Mouse (Mus musculus) MEL (cell line): ENCODE results near the gene Sptbn4. TPM values are rescaled to one million over a fixed set of nuclear protein-coding genes. Genes with fewer than 3 reads are reported as not detected.

ENCODE experiments used
- DNase-seq: peaks from one replicate; pipeline ENCODE4 v3.0.0; 2011; ENCODE audit warnings: low read depth, low spot score
- H3K27ac ChIP-seq: 2 replicates; pipeline ENCODE4 v1.5.1; 2012; ENCODE audit warnings: low read depth, mild to moderate bottlenecking, control low read depth, low read length, moderate library complexity; ENCODE audit not compliant: control insufficient read depth
- H3K27me3 ChIP-seq, 2 experiments: fragments of 150-350 bp in 1 of 2; sonication (generic) in 1 of 2; 2 replicates each; pipeline ENCODE4 v1.6.1; 2012; ENCODE audit warnings: low read length in 2 of 2, mild to moderate bottlenecking in 2 of 2, improper control_type of control experiment in 1 of 2, moderate library complexity in 1 of 2; ENCODE audit not compliant: insufficient read depth in 2 of 2, control insufficient read depth in 1 of 2
- H3K36me3 ChIP-seq, 2 experiments: 2 replicates each; pipeline ENCODE4 v1.6.1; 2012 to 2014; ENCODE audit warnings: low read length in 2 of 2, improper control_type of control experiment in 1 of 2, inconsistent platforms in 1 of 2, mild to moderate bottlenecking in 1 of 2; ENCODE audit not compliant: insufficient read depth in 2 of 2, control insufficient read depth in 1 of 2
- H3K4me1 ChIP-seq, 2 experiments: fragments of 150-350 bp in 1 of 2; sonication (generic) in 1 of 2; 2 replicates each; pipeline ENCODE4 v1.6.1; 2012; ENCODE audit warnings: low read length in 2 of 2, improper control_type of control experiment in 1 of 2, mild to moderate bottlenecking in 1 of 2; ENCODE audit not compliant: insufficient read depth in 2 of 2, control insufficient read depth in 1 of 2
- H3K4me3 ChIP-seq, 2 experiments: fragments of 150-350 bp in 1 of 2; sonication (generic) in 1 of 2; 2 replicates each; pipeline ENCODE4 v1.5.1; 2012; ENCODE audit warnings: low read depth in 2 of 2, low read length in 2 of 2, mild to moderate bottlenecking in 2 of 2, moderate library complexity in 2 of 2, control low read depth in 1 of 2, improper control_type of control experiment in 1 of 2; ENCODE audit not compliant: control insufficient read depth in 1 of 2, insufficient read depth in 1 of 2
- H3K79me2 ChIP-seq: 2 replicates; pipeline ENCODE4 v1.6.1; 2012; ENCODE audit warnings: mild to moderate bottlenecking, low read length, moderate library complexity; ENCODE audit not compliant: control insufficient read depth, poor library complexity, insufficient read depth
- H3K9ac ChIP-seq: 2 replicates; pipeline ENCODE4 v1.6.1; 2012; ENCODE audit warnings: low read depth, mild to moderate bottlenecking, control low read depth, low read length, moderate library complexity; ENCODE audit not compliant: control insufficient read depth, poor library complexity, severe bottlenecking
- H3K9me3 ChIP-seq: fragments of 150-350 bp; sonication (generic); replicated peaks from 2 replicates; pipeline ENCODE4 v1.6.1; 2012; ENCODE audit warnings: mild to moderate bottlenecking, low read length, improper control_type of control experiment, moderate library complexity; ENCODE audit not compliant: insufficient read depth
- BHLHE40 ChIP-seq: IDR thresholded peaks from 2 replicates; pipeline ENCODE4 v1.6.1; 2012; ENCODE audit warnings: low read depth, mild to moderate bottlenecking, inconsistent platforms, low read length, improper control_type of control experiment, borderline replicate concordance
- CHD2 ChIP-seq: IDR thresholded peaks from 2 replicates; pipeline ENCODE4 v1.6.1; 2011; ENCODE audit warnings: low read length, improper control_type of control experiment
- E2F4 ChIP-seq: IDR thresholded peaks from 2 replicates; pipeline ENCODE4 v1.6.1; 2011; ENCODE audit warnings: low read depth, low read length, improper control_type of control experiment, borderline replicate concordance
- EP300 ChIP-seq, 2 experiments: IDR thresholded peaks; 2 replicates each; pipeline ENCODE4 v1.6.1; 2011; ENCODE audit warnings: improper control_type of control experiment in 2 of 2, low read length in 2 of 2, low read depth in 1 of 2, mild to moderate bottlenecking in 1 of 2
- ETS1 ChIP-seq: IDR thresholded peaks from 2 replicates; pipeline ENCODE4 v1.6.1; 2012; ENCODE audit warnings: low read depth, mild to moderate bottlenecking, inconsistent platforms, low read length, improper control_type of control experiment, moderate library complexity
- KAT2A ChIP-seq: conservative IDR thresholded peaks from 2 replicates; pipeline ENCODE4 v1.6.1; 2012; ENCODE audit warnings: low read depth, low read length, improper control_type of control experiment, inconsistent platforms
- MAFK ChIP-seq: IDR thresholded peaks from 2 replicates; pipeline ENCODE4 v1.6.1; 2011; ENCODE audit warnings: low read depth, mild to moderate bottlenecking, low read length, improper control_type of control experiment, borderline replicate concordance
- MAZ ChIP-seq: IDR thresholded peaks from 2 replicates; pipeline ENCODE4 v1.6.1; 2012; ENCODE audit warnings: low read depth, mild to moderate bottlenecking, inconsistent platforms, low read length, improper control_type of control experiment
- MYB ChIP-seq: IDR thresholded peaks from 2 replicates; pipeline ENCODE4 v1.6.1; 2011; ENCODE audit warnings: mild to moderate bottlenecking, low read depth, low read length, improper control_type of control experiment
- POLR2AphosphoS2 ChIP-seq: IDR thresholded peaks from 2 replicates; pipeline ENCODE4 v1.6.1; 2011; ENCODE audit warnings: low read length, improper control_type of control experiment
- POLR2AphosphoS5 ChIP-seq: IDR thresholded peaks from 2 replicates; pipeline ENCODE4 v1.6.1; 2012; ENCODE audit warnings: low read depth, borderline replicate concordance, mild to moderate bottlenecking, inconsistent platforms, low read length, moderate library complexity, mixed read lengths
- RAD21 ChIP-seq: IDR thresholded peaks from 2 replicates; pipeline ENCODE4 v1.6.1; 2011; ENCODE audit warnings: mild to moderate bottlenecking, low read depth, low read length, improper control_type of control experiment
- TAL1 ChIP-seq: IDR thresholded peaks from 2 replicates; pipeline ENCODE4 v1.6.1; 2012; ENCODE audit warnings: mild to moderate bottlenecking, inconsistent platforms, low read length, moderate library complexity, mixed read lengths
- TBP ChIP-seq: IDR thresholded peaks from 2 replicates; pipeline ENCODE4 v1.8.0; 2011; ENCODE audit warnings: low read depth, low read length, improper control_type of control experiment
- TCF12 ChIP-seq: IDR thresholded peaks from 2 replicates; pipeline ENCODE4 v1.6.1; 2014; ENCODE audit warnings: low read depth, mild to moderate bottlenecking, inconsistent platforms, low read length, improper control_type of control experiment, moderate library complexity
- UBTF ChIP-seq: IDR thresholded peaks from 2 replicates; pipeline ENCODE4 v1.6.1; 2012; ENCODE audit warnings: low read depth, mild to moderate bottlenecking, inconsistent platforms, low read length, improper control_type of control experiment, moderate library complexity, borderline replicate concordance; ENCODE audit not compliant: insufficient read depth
- USF1 ChIP-seq: IDR thresholded peaks from 2 replicates; pipeline ENCODE4 v1.6.1; 2014; ENCODE audit warnings: low read depth, mild to moderate bottlenecking, inconsistent platforms, low read length, improper control_type of control experiment, moderate library complexity
- ZC3H11A ChIP-seq: IDR thresholded peaks from 2 replicates; pipeline ENCODE4 v1.6.1; 2012; ENCODE audit warnings: low read depth, mild to moderate bottlenecking, inconsistent platforms, low read length, improper control_type of control experiment
- ZKSCAN1 ChIP-seq: IDR thresholded peaks from 2 replicates; pipeline ENCODE4 v1.6.1; 2012; ENCODE audit warnings: low read depth, mild to moderate bottlenecking, inconsistent platforms, low read length, improper control_type of control experiment, moderate library complexity
- polyA plus RNA-seq, 2 experiments: library from polyadenylated mRNA; stranded (reverse) in 1 of 2; unstranded in 1 of 2; fragments of >175 nt in 1 of 2; fragments of >200 nt in 1 of 2; gene quantifications; 2 replicates each; pipeline versions ENCODE4 v1.2.1 to v1.2.4; 2012; ENCODE audit warnings: low replicate concordance in 2 of 2, low read depth in 1 of 2; ENCODE audit not compliant: insufficient read length in 2 of 2, insufficient read depth in 1 of 2, missing spikeins in 1 of 2
- total RNA-seq: library from RNA; depleted of rRNA; stranded (reverse); fragments of 300-350 nt; gene quantifications from 2 replicates; pipeline ENCODE4 v1.2.3, GENCODE M21; 2012

Sptbn4 gene
- total and polyA plus RNA-seq, 3 experiments: 0.19 to 0.68 TPM; not detected in 1

GRCm38 (mm10) chr7:27472596-27472995 is 25.1 kb upstream of the Sptbn4 start (continued):
- no peak for TF ChIP-seq BHLHE40
- TF ChIP-seq POLR2AphosphoS5: no peak; the same call in 1 of the 2 replicates
- TF ChIP-seq ZKSCAN1: no peak; the same call in 1 of the 2 replicates
- TF ChIP-seq TCF12: peak; percentile 43; the same call in 1 of the 2 replicates
- 0 out of 2 replicates have a peak, but pooled peaks have one; percentile 16 for TF ChIP-seq ETS1
- TF ChIP-seq ZC3H11A: no peak
- TF ChIP-seq POLR2AphosphoS2: no peak
- TF ChIP-seq, all 39 proteins: peak for 9

- no peak overlapping the region for H3K27ac ChIP-seq
- H3K4me1 ChIP-seq: peaks cover 2 to 9% of the 10 kb centered on the region in 2 experiments; a peak in 3 of 4 replicates
- TF ChIP-seq MAFK: no peak
- TF ChIP-seq MAZ: no peak
- no peak for TF ChIP-seq RAD21
- TF ChIP-seq TAL1: no peak
- TF ChIP-seq CHD2: no peak
- TF ChIP-seq EP300 (IDR thresholded peaks at IDR 0.05; ENCODE audit: low read depth in 1 of 2, low read length in 2 of 2): no peak
- no peak for TF ChIP-seq USF1
- no peak for TF ChIP-seq E2F4
- TF ChIP-seq TBP: no peak
- TF ChIP-seq MYB: no peak
- TF ChIP-seq KAT2A: no peak
- no peak for TF ChIP-seq UBTF
- TF ChIP-seq, all 39 proteins: peak for 0
- H3K9ac ChIP-seq: no peak overlapping the region; the same call in 1 of the 2 replicates
- no peaks in the 10 kb centered on the region; the same call in 1 of the 2 replicates for H3K79me2 ChIP-seq
- DNase-seq: no peak
- H3K4me3 ChIP-seq: peak overlapping the region in 1 of 2 experiments; percentile 97; a peak in 2 of 4 replicates
- peaks cover 0 to 10% of the 10 kb centered on the region in 2 experiments; a peak in 3 of 4 replicates for H3K36me3 ChIP-seq
- no peaks in the 10 kb centered on the region for H3K27me3 ChIP-seq
- H3K9me3 ChIP-seq: no peaks in the 10 kb centered on the region
These were observed 24.1 kb upstream of the Sptbn4 start for GRCm38 (mm10) chr7:27471390-27472120.
